Mouse (Mus musculus): ENCODE data around the gene Ext2. TPM values are rescaled to one million over a fixed set of nuclear protein-coding genes. Genes with fewer than 3 reads are reported as not detected.

Ext2 gene
- polyA plus RNA-seq, 1 experiment = 10.8 TPM

- H3K27ac ChIP-seq (ENCODE audit: control insufficient read depth, insufficient read depth, low read depth, low read length, poor library complexity) = no peak overlapping the region
- no peaks in the 10 kb centered on the region for H3K4me1 ChIP-seq (ENCODE audit: control insufficient read depth, insufficient read depth, low read length)
- TF ChIP-seq POLR2A (IDR thresholded peaks at IDR 0.05; ENCODE audit: borderline replicate concordance, control insufficient read depth, low read depth, low read length) = no peak
- TF ChIP-seq CTCF (IDR thresholded peaks at IDR 0.05; ENCODE audit: control insufficient read depth, insufficient read depth, low read length) = no peak
- no peak overlapping the region for H3K4me3 ChIP-seq (replicated peaks; ENCODE audit: control insufficient read depth, low read depth, low read length)
- 81% methylated on average over 5 of the region's 5 CpGs for WGBS
Observed at GRCm38 (mm10) chr2:93665472-93665871, 156.9 kb downstream of the Ext2 start.

DNA sequence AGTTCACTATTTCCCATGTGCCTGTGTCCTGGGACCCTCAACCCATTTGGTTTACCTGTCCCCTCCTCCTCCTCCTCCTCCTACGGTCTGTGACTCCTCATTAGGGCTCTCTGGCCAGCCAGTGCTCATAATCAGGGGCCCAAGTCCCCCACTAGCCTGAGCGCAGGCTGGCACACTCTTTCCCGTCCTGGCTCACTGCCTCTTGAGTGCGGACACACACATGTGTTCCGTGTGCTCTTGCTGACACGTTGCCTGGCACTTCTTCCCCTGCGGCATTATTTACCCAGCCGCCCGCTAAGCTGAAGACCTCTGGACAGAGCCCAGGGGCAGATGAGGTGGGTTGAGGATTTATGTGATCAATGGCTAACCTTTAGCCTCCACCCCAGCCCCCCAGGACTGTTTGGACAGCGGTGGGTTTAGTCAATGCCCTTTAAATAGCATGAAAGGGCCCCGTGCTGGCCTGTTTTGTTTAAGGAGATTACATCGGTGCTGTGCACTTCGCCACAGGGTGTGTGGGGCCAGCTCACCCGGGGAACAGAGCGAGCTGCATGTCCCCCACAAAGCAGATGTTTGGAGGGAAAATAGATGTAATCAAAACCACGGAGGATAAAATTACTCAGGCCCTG lies 160.0 kb downstream of the Ext2 start:
- H3K27ac ChIP-seq (ENCODE audit: control insufficient read depth, insufficient read depth, low read depth, low read length, poor library complexity) = no peak overlapping the region
- 64% methylated on average over 16 of the region's 16 CpGs for WGBS
- no peak for TF ChIP-seq CTCF (IDR thresholded peaks at IDR 0.05; ENCODE audit: control insufficient read depth, insufficient read depth, low read length)
- TF ChIP-seq POLR2A (IDR thresholded peaks at IDR 0.05; ENCODE audit: borderline replicate concordance, control insufficient read depth, low read depth, low read length) = no peak
- no peak overlapping the region for H3K4me3 ChIP-seq (replicated peaks; ENCODE audit: control insufficient read depth, low read depth, low read length)
- no peaks in the 10 kb centered on the region for H3K4me1 ChIP-seq (ENCODE audit: control insufficient read depth, insufficient read depth, low read length)

DNA sequence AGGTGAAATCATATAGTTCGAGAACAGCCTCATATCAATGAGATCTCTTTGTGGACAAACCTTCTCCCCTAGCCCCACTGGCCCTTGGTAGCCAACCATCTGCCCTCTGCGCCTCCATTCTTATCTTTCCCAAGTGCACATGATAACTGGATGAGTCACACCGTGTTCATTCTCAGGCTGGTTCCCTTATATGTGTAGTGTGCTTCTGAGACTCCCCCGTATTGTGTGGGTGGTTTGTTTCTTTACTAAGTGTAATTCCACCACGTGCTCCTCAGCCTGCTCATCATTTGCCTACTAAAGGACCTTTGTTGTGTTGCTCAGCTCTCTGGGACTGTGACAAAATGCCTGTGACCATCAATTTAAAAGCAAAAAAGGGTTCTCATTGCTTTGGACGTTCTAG lies 161.3 kb downstream of the Ext2 start:
- WGBS = 74% methylated on average over 6 of the region's 6 CpGs

GRCm38 (mm10) chr2:93659705-93660308 lies 162.6 kb downstream of the Ext2 start:
- H3K27ac ChIP-seq (ENCODE audit: control insufficient read depth, insufficient read depth, low read depth, low read length, poor library complexity) = no peak overlapping the region
- H3K4me1 ChIP-seq (ENCODE audit: control insufficient read depth, insufficient read depth, low read length) = no peaks in the 10 kb centered on the region
- H3K4me3 ChIP-seq (replicated peaks; ENCODE audit: control insufficient read depth, low read depth, low read length) = no peak overlapping the region
- TF ChIP-seq POLR2A (IDR thresholded peaks at IDR 0.05; ENCODE audit: borderline replicate concordance, control insufficient read depth, low read depth, low read length) = no peak
- TF ChIP-seq CTCF (IDR thresholded peaks at IDR 0.05; ENCODE audit: control insufficient read depth, insufficient read depth, low read length) = no peak
- WGBS = 75% methylated on average over 6 of the region's 6 CpGs

More for the DNA sequence above, 161.3 kb downstream of the Ext2 start:
- Histone ChIP-seq H3K4me3 (replicated peaks; ENCODE audit: control insufficient read depth, low read depth, low read length) (no peak overlapping the region), H3K27ac (ENCODE audit: control insufficient read depth, insufficient read depth, low read depth, low read length, poor library complexity) (no peak overlapping the region), H3K4me1 (ENCODE audit: control insufficient read depth, insufficient read depth, low read length) (no peaks in the 10 kb centered on the region)
- TF ChIP-seq CTCF (IDR thresholded peaks at IDR 0.05; ENCODE audit: control insufficient read depth, insufficient read depth, low read length) (no peak), POLR2A (IDR thresholded peaks at IDR 0.05; ENCODE audit: borderline replicate concordance, control insufficient read depth, low read depth, low read length) (no peak)

- peak; percentile 27; the same call in 1 of the 2 replicates for TF ChIP-seq CTCF (IDR thresholded peaks at IDR 0.05; ENCODE audit: control insufficient read depth, insufficient read depth, low read length)
- TF ChIP-seq POLR2A (IDR thresholded peaks at IDR 0.05; ENCODE audit: borderline replicate concordance, control insufficient read depth, low read depth, low read length) = no peak
- Histone ChIP-seq H3K4me3 (replicated peaks; ENCODE audit: control insufficient read depth, low read depth, low read length) (no peak overlapping the region), H3K27ac (ENCODE audit: control insufficient read depth, insufficient read depth, low read depth, low read length, poor library complexity) (no peak overlapping the region), H3K4me1 (ENCODE audit: control insufficient read depth, insufficient read depth, low read length) (no peaks in the 10 kb centered on the region)
- 24% methylated on average over 3 of the region's 3 CpGs for WGBS
Observed at GRCm38 (mm10) chr2:93659004-93659403, 163.4 kb downstream of the Ext2 start.

DNA sequence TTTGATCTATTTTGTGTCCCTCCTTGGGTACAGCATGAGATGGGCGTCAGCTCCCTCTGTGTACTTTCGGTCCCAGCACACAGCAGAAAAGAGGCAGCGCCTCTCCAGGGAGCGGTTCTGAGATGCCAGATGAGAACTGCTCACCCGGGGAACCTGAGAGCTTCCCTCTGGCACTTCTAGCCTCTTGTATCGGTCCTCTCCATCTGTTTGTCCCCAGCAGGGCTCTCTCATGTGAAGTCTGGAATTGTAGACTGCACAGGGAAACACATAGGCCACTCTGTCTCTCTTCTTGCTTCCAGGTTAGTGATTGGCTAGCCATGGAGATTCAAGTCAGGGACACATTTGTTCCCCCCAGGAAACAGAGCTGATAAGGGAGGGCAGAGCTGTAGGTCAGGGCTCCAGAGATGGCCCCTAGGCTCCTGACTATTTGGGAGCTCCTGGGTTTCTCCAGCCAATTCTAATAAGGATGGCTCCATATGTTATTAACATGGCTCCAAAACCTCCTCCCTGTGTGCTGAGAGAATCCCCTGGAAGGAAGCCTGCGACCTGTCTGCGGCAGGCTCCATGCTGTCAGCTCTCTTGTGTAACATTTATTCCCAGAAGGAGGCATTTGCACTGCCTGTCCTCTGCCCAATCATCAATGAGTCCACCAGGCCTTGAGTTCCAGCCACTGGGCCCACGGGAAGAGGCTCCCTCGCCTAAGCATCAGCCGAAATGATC lies 167.9 kb downstream of the Ext2 start:
- Histone ChIP-seq H3K27ac (ENCODE audit: control insufficient read depth, insufficient read depth, low read depth, low read length, poor library complexity) (no peak overlapping the region), H3K4me3 (replicated peaks; ENCODE audit: control insufficient read depth, low read depth, low read length) (no peak overlapping the region), H3K4me1 (ENCODE audit: control insufficient read depth, insufficient read depth, low read length) (no peaks in the 10 kb centered on the region)
- WGBS = 81% methylated on average over 11 of the region's 11 CpGs
- no peak for TF ChIP-seq POLR2A (IDR thresholded peaks at IDR 0.05; ENCODE audit: borderline replicate concordance, control insufficient read depth, low read depth, low read length)
- no peak for TF ChIP-seq CTCF (IDR thresholded peaks at IDR 0.05; ENCODE audit: control insufficient read depth, insufficient read depth, low read length)

DNA sequence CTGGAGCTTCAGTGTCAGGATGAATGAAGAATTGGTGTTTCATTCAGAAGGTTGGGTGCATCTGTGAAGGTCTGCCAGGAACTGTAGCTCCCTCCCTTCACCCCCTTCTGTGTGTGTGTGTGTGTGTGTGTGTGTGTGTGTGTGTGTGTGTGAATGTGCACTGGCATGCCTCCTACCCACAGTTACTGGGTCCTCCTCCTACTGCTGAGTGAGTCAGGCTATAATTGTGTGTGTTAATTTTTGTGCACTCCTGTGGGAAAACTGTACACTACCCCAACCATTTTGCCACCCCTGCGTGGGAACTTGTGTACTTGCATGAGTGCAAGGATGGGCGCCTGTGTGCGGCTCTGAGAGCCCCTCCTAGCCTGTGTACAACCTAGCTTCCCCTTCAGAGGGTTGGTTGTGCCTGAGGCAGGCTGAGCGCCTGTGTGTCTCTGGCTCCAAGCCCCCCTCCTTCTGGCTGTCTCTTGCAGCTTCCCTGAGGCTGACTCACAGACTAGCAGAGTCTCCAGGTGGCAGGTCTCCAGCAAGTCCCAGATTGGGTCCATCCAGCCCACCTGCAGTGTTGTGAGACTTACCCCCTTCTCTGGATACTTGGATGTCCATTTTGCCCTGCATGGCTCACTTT lies 173.0 kb downstream of the Ext2 start:
- no peaks in the 10 kb centered on the region for H3K4me1 ChIP-seq (ENCODE audit: control insufficient read depth, insufficient read depth, low read length)
- TF ChIP-seq POLR2A (IDR thresholded peaks at IDR 0.05; ENCODE audit: borderline replicate concordance, control insufficient read depth, low read depth, low read length) (no peak), CTCF (IDR thresholded peaks at IDR 0.05; ENCODE audit: control insufficient read depth, insufficient read depth, low read length) (no peak)
- H3K27ac ChIP-seq (ENCODE audit: control insufficient read depth, insufficient read depth, low read depth, low read length, poor library complexity) = no peak overlapping the region
- no peak overlapping the region for H3K4me3 ChIP-seq (replicated peaks; ENCODE audit: control insufficient read depth, low read depth, low read length)
- 51% methylated on average over 4 of the region's 4 CpGs for WGBS

All from bone marrow, adult 2 months (tissue).